Mouse (Mus musculus) kidney, adult 2 months (tissue): ENCODE measurements at regions not wholly inside any gene's neighbourhood (a gene's known extent, or its start where the extent isn't known, plus 50 kb on each side); places are given as distances from the start of the nearest gene placed in this dataset.

ENCODE experiments used
- CTCF ChIP-seq: fragments of 200-500 bp; conservative IDR thresholded peaks from 2 replicates; pipeline ENCODE4 v1.5.1; 2011; ENCODE audit warnings: low read depth, mild to moderate bottlenecking, control low read depth, low read length, moderate library complexity, mixed read lengths; ENCODE audit not compliant: insufficient read depth, insufficient read length
- POLR2A ChIP-seq: fragments of 200-500 bp; IDR thresholded peaks from one replicate; pipeline ENCODE4 v1.6.1; 2011; ENCODE audit warnings: low read depth, low read length, control low read depth

DNA sequence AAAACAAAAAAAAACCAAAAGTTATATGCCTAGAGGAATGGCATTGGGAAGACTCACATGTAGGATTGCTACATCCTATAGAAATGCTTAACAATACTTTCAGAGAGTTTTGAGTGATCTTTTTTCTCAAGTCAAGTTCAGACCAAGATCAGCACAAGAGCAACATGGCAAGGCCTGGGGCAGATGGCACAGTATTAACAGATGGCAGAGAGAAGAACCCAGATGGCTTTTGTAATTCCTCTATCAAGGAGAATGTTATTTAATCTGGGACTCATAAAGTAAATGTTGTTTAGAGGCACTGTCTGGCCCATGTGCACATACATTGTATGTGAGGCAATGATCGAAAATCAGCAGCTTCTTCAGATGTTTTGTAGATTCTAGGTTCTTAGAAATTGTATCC is 58.3 kb upstream of the Ripply2 start:
- TF ChIP-seq CTCF (no peak), POLR2A (no peak)
